Mouse (Mus musculus): Measurements from ENCODE around the gene B3gnt4. TPM values are rescaled to one million over a fixed set of nuclear protein-coding genes. Genes with fewer than 3 reads are reported as not detected.

B3gnt4 gene
- polyA plus RNA-seq, 1 experiment: 0.15 TPM

DNA sequence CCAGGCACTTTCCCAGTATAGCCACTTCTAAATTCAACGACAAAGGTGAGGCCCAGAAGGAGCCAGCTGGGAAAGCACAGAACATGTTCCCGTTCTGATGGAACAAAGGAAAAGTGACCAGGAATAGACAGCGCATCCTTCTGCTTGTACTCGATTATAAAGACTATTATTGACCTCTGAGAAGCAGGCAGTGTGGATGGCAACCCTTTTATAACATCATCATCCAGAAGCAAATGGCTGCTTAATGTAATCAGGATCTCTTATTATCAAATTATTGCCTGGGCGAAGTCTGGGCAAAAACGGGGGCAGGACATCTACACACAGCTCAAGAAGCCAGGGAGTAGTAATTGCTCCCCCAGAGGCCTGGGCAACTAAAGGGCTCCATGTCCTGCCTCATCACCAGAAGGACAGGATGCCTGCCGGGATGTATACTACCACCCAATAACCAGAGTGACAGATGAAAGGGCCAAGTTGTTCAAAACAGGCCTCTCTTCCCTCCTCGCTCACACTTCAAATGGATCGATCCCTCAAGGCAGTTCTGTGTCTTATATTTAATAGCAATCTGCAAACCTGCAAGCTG lies 15.7 kb downstream of the B3gnt4 start:
- no peak for DNase-seq (ENCODE audit: low spot score)

DNA sequence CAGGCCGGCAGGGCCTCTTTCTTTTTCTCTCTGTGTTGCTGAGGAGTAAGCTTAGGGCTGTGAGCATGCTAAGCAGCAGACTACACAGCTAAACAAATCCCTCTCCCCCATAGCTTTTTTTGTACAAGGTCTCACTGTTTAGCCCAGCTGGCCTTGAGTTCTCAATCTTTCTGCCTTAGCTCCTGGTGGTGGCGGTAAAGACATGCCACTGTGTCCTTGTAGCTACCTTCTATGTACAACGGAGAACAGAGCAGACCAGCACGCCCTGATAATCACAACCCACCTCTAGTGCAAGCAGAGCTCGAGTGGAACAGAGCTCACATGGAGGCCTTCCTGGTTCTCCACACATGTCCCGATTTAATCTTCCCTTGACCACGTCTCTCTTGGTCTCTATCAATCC lies 18.4 kb downstream of the B3gnt4 start:
- DNase-seq (ENCODE audit: low spot score): no peak

DNA sequence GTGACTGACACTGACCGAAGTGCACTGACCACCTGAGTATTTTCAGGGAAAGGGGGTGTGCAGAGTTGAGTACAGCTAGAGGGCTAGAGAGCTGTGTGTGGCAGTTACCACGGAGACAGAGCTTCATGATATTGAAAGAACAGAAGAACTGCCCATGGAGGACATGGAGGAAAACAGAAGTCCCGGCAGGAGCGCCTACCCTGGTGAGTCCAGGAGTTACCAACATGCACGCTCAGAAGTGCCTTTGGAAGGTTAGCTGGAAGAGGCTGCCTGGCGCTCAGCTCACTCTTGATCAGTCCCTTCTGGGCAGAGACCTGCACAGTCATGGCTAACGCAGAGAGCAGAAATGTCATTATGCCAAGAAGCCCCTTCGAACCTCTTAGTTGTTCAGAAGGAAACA lies 19.8 kb downstream of the B3gnt4 start:
- DNase-seq (ENCODE audit: low spot score): no peak

DNA sequence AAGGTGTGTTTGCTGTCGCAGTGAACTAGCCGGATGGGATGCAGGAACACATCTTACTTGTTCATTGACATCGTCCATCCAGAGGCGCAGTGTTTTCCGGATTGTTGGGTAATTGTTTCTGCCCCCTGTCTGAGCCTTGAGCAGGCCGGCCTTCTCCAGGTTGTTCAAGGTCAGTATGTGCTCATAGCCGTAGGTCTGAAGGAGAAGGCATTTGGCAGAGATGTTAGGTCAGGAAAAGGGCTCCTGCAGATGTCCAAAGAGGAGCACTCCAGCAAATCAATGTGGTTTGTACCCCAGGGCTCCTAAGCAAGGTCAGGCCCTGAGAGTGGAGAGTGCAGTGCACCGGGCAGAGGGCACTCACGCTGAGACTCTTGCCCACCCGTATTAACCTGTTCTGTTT lies 23.5 kb downstream of the B3gnt4 start:
- DNase-seq (ENCODE audit: low spot score): no peak

DNA sequence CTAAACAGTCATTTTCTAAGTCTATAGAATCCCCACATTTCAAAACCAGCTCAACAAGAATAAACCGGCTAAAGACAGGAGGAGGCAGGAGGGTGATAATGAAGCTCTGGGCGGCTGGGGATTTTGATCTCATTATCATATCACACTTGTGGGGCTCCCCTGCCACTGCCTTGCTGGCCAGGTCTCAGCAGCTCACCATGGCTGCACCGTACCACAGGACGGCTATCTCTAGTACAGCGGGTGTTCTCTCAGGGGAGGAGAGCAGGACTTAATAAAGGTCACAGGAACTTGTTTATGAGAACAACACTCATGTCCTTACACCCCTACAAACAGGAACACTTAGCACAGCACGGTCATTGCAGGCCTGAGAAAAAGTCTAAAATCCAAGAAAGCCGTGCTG lies 45.4 kb downstream of the B3gnt4 start:
- no peak for DNase-seq (ENCODE audit: low spot score)

DNA sequence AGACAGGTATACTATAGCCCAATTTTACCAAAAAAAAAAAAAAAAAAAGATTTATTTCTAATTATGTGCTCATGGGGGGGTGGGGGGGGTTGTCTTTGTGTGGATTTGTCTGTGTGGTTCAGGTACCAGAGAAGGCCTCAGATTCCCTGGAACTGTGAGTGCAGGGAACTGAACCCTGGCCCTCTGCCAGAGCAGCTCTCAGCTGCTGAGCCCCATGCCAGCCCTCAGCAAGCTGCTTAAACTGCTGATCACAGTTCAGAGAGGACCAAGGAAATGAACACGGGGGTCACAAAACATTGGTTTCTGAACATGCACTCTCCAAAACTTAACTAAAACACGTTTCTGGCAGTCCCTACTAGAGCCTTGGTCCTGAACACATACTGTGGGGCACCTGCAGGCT lies 46.2 kb downstream of the B3gnt4 start:
- no peak for DNase-seq (ENCODE audit: low spot score)

DNA sequence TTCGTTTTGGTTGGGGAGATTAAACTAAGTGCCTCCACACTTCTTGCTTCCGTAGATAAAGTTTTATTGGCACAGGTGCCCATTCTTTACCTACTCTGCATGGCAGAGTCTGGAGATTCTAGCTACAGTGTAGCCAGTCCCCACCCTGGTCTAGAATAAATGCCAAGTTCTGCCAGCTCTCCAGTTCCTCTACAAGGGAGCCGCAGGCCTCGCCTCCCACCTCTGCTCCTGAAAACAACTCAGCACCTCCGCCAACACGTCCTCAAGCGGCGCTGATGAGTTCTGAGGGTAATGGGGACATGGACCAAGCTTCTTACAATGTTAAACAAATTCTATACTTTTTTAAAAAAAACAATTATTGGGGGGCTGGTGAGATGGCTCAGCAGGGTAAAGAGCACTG lies 49.3 kb downstream of the B3gnt4 start:
- no peak for DNase-seq (ENCODE audit: low spot score)

DNA sequence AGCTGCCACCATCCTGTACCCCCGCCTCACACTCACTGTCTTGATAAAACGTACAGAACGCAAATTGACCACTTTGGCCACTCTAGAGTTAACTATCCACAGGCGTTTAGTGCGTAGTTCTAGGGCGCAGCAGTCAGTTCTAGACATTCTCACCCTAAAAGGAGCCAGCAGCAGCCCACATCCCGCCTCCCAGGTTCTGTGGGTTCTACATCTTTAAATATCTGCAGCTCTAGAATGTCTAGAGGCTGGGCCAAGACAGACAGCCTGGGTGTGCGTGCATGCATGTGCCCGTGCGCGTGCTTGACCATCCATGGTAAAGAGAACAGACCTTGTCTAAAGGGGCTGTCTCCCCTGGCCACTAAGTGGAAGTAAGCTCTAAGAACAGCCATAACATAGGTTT lies 50.9 kb downstream of the B3gnt4 start:
- no peak for DNase-seq (ENCODE audit: low spot score)

Other genes with a start within 250 kb of the B3gnt4 start
- 10.5 and 14.8 TPM in 2 replicates for gene Bcl7a, start 166.6 kb upstream of the B3gnt4 start, polyA plus RNA-seq (2012; rRNA removed)
- gene Mlxip, start 115.7 kb upstream of the B3gnt4 start, polyA plus RNA-seq (2012; rRNA removed): 27.6 and 28.0 TPM in 2 replicates
- gene Lrrc43, start 21.2 kb upstream of the B3gnt4 start, polyA plus RNA-seq (2012; rRNA removed): not detected in 2 replicates
- not detected in 2 replicates for gene Il31, start 21.0 kb upstream of the B3gnt4 start, polyA plus RNA-seq (2012; rRNA removed)
- 71.7 and 83.8 TPM in 2 replicates for gene Diablo, start 13.7 kb downstream of the B3gnt4 start, polyA plus RNA-seq (2012; rRNA removed)
- gene Gm49027, start 15.0 kb downstream of the B3gnt4 start, polyA plus RNA-seq (2012; rRNA removed): 0.51 and 1.1 TPM in 2 replicates
- 14.6 and 17.7 TPM in 2 replicates for gene Vps33a, start 62.6 kb downstream of the B3gnt4 start, polyA plus RNA-seq (2012; rRNA removed)
- 50.5 and 57.5 TPM in 2 replicates for gene Clip1, start 174.2 kb downstream of the B3gnt4 start, polyA plus RNA-seq (2012; rRNA removed)
- 45.2 and 46.8 TPM in 2 replicates for gene Zcchc8, start 210.6 kb downstream of the B3gnt4 start, polyA plus RNA-seq (2012; rRNA removed)
- gene Rsrc2, start 239.0 kb downstream of the B3gnt4 start, polyA plus RNA-seq (2012; rRNA removed): 87.0 and 89.6 TPM in 2 replicates
- 0.99 and 1.6 TPM in 2 replicates for gene Kntc1, start 239.3 kb downstream of the B3gnt4 start, polyA plus RNA-seq (2012; rRNA removed)